Mouse (Mus musculus): Measurements from ENCODE around the gene Plekhh3. TPM values are rescaled to one million over a fixed set of nuclear protein-coding genes. Genes with fewer than 3 reads are reported as not detected.
A peak's percentile ranks its signal among the peaks of the same experiment; 100 is the strongest.

The Plekhh3 gene
- polyA plus RNA-seq, 1 experiment = 6.4 TPM

GRCm38 (mm10) chr11:101173112-101173511, 2.0 kb upstream of the Plekhh3 start:
- TF ChIP-seq POLR2A (IDR thresholded peaks at IDR 0.05; ENCODE audit: borderline replicate concordance, low read depth, low read length) = no peak
- no peak for TF ChIP-seq CTCF (IDR thresholded peaks at IDR 0.05; ENCODE audit: low read depth, low read length)
- no peak overlapping the region for H3K4me3 ChIP-seq (ENCODE audit: insufficient read depth, low read length)
- H3K4me1 ChIP-seq (ENCODE audit: control insufficient read depth, insufficient read depth, low read length) = peaks cover 30% of the 10 kb centered on the region
- H3K27ac ChIP-seq (ENCODE audit: insufficient read depth, low read depth, low read length) = no peak overlapping the region

GRCm38 (mm10) chr11:101172434-101172815, 1.3 kb upstream of the Plekhh3 start:
- Histone ChIP-seq H3K27ac (ENCODE audit: insufficient read depth, low read depth, low read length) (peak overlapping the region; percentile 37), H3K4me3 (ENCODE audit: insufficient read depth, low read length) (peak overlapping the region; percentile 57), H3K4me1 (ENCODE audit: control insufficient read depth, insufficient read depth, low read length) (peaks cover 33% of the 10 kb centered on the region)
- TF ChIP-seq POLR2A (IDR thresholded peaks at IDR 0.05; ENCODE audit: borderline replicate concordance, low read depth, low read length) (no peak), CTCF (IDR thresholded peaks at IDR 0.05; ENCODE audit: low read depth, low read length) (no peak)

- no peak for TF ChIP-seq POLR2A (IDR thresholded peaks at IDR 0.05; ENCODE audit: borderline replicate concordance, low read depth, low read length)
- TF ChIP-seq CTCF (IDR thresholded peaks at IDR 0.05; ENCODE audit: low read depth, low read length) = no peak
- Histone ChIP-seq H3K4me1 (ENCODE audit: control insufficient read depth, insufficient read depth, low read length) (peaks cover 33% of the 10 kb centered on the region), H3K27ac (ENCODE audit: insufficient read depth, low read depth, low read length) (peak overlapping the region; percentile 37)
Measured at GRCm38 (mm10) chr11:101171721-101172433, 726 bp upstream of the Plekhh3 start.

GRCm38 (mm10) chr11:101170354-101170810, 769 bp downstream of the Plekhh3 start, which contains the start of gene Cntnap1:
Cntnap1 (plus strand) TSS chr11:101170523.
- peak within 1 kb of the TSS; percentile 66 for H3K4me3 ChIP-seq (ENCODE audit: insufficient read depth, low read length)
- H3K4me1 ChIP-seq (ENCODE audit: control insufficient read depth, insufficient read depth, low read length) = peaks cover 32% of the 10 kb centered on the region
- no peak within 1 kb of the TSS for H3K27ac ChIP-seq (ENCODE audit: insufficient read depth, low read depth, low read length)
- TF ChIP-seq POLR2A (IDR thresholded peaks at IDR 0.05; ENCODE audit: borderline replicate concordance, low read depth, low read length) = no peak
- no peak for TF ChIP-seq CTCF (IDR thresholded peaks at IDR 0.05; ENCODE audit: low read depth, low read length)

More at GRCm38 (mm10) chr11:101171721-101172433, 726 bp upstream of the Plekhh3 start:
- H3K4me3 ChIP-seq (ENCODE audit: insufficient read depth, low read length) = peak overlapping the region; percentile 57

- Histone ChIP-seq H3K27ac (ENCODE audit: insufficient read depth, low read depth, low read length) (no peak overlapping the region), H3K4me1 (ENCODE audit: control insufficient read depth, insufficient read depth, low read length) (peaks cover 32% of the 10 kb centered on the region)
- TF ChIP-seq POLR2A (IDR thresholded peaks at IDR 0.05; ENCODE audit: borderline replicate concordance, low read depth, low read length) (no peak), CTCF (IDR thresholded peaks at IDR 0.05; ENCODE audit: low read depth, low read length) (no peak)
Measured at GRCm38 (mm10) chr11:101169301-101170107, 1.6 kb downstream of the Plekhh3 start.

GRCm38 (mm10) chr11:101168301-101168980, 2.7 kb downstream of the Plekhh3 start:
- peaks cover 28% of the 10 kb centered on the region for H3K4me1 ChIP-seq (ENCODE audit: control insufficient read depth, insufficient read depth, low read length)
- TF ChIP-seq POLR2A (IDR thresholded peaks at IDR 0.05; ENCODE audit: borderline replicate concordance, low read depth, low read length) (no peak), CTCF (IDR thresholded peaks at IDR 0.05; ENCODE audit: low read depth, low read length) (no peak)
- no peak overlapping the region for H3K27ac ChIP-seq (ENCODE audit: insufficient read depth, low read depth, low read length)
- H3K4me3 ChIP-seq (ENCODE audit: insufficient read depth, low read length) = no peak overlapping the region

More at GRCm38 (mm10) chr11:101169301-101170107, 1.6 kb downstream of the Plekhh3 start:
- H3K4me3 ChIP-seq (ENCODE audit: insufficient read depth, low read length) = peak overlapping the region; percentile 66

GRCm38 (mm10) chr11:101167963-101168300, 3.2 kb downstream of the Plekhh3 start:
- Histone ChIP-seq H3K4me1 (ENCODE audit: control insufficient read depth, insufficient read depth, low read length) (peaks cover 23% of the 10 kb centered on the region), H3K27ac (ENCODE audit: insufficient read depth, low read depth, low read length) (no peak overlapping the region), H3K4me3 (ENCODE audit: insufficient read depth, low read length) (no peak overlapping the region)
- TF ChIP-seq POLR2A (IDR thresholded peaks at IDR 0.05; ENCODE audit: borderline replicate concordance, low read depth, low read length) (no peak), CTCF (IDR thresholded peaks at IDR 0.05; ENCODE audit: low read depth, low read length) (no peak)

- no peak overlapping the region for H3K4me3 ChIP-seq (ENCODE audit: insufficient read depth, low read length)
- no peak for TF ChIP-seq CTCF (IDR thresholded peaks at IDR 0.05; ENCODE audit: low read depth, low read length)
- no peak overlapping the region for H3K27ac ChIP-seq (ENCODE audit: insufficient read depth, low read depth, low read length)
- peaks cover 20% of the 10 kb centered on the region for H3K4me1 ChIP-seq (ENCODE audit: control insufficient read depth, insufficient read depth, low read length)
Measured at GRCm38 (mm10) chr11:101167211-101167962, 3.8 kb downstream of the Plekhh3 start.

- Histone ChIP-seq H3K4me1 (ENCODE audit: control insufficient read depth, insufficient read depth, low read length) (peaks cover 18% of the 10 kb centered on the region), H3K4me3 (ENCODE audit: insufficient read depth, low read length) (no peak overlapping the region), H3K27ac (ENCODE audit: insufficient read depth, low read depth, low read length) (no peak overlapping the region)
- TF ChIP-seq CTCF (IDR thresholded peaks at IDR 0.05; ENCODE audit: low read depth, low read length) = no peak
- TF ChIP-seq POLR2A (IDR thresholded peaks at IDR 0.05; ENCODE audit: borderline replicate concordance, low read depth, low read length) = no peak
Measured at GRCm38 (mm10) chr11:101166357-101166756, 4.8 kb downstream of the Plekhh3 start.
